Mouse (Mus musculus) sigmoid colon, adult 10 weeks (tissue): Measurements from ENCODE around the gene Pif1. TPM values are rescaled to one million over a fixed set of nuclear protein-coding genes. Genes with fewer than 3 reads are reported as not detected.

Experiments used
- polyA plus RNA-seq: library from polyadenylated mRNA; stranded (reverse); fragments of 350-450 nt; fragmentation: Illumina TruSeq; extraction: RNeasy Lipid Tissue Mini Kit (QIAGEN cat#74804); gene quantifications from one replicate; pipeline ENCODE4 v1.2.3, GENCODE M21; 2014; ENCODE audit warnings: low read depth, low replicate concordance

Gene Pif1
- polyA plus RNA-seq = 1.2 TPM

GRCm38 (mm10) chr9:65586406-65587269 is at the start of gene Pif1:
Pif1 (plus strand) TSS chr9:65587160.

DNA sequence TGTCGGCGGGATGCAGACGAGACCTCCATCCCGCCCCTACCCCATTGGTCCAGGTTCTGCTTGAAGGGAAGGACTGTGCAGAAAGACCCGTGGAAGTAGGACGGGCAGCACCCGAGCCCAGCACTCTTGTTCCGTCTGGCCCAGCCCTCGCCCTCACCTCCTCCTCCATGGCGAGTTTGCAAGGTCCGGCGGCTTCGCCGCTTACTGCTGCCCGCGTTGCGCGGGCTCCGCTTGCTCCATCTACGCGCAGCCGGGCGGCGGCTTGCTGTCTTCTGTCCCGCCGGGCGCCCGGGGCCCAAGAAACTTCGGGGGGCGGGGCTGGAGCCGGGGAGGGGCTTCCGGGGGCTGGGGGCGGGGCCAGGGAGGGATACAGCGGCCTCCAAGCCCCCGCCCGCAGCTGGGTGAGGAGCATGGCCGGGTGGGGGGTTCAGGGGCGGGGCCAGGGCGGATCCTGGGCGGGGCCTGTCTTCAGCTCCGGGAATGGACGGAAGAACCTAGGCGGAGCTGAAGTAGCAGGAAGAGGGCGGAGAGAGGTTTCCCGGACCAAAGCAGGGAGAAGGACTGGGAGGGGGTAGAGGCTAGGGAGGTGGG is 7.1 kb upstream of the Pif1 start, which contains the start of gene Plekho2:
Gene Plekho2 (minus strand): TSS at position 260 of the 591 bp plus-strand sequence.

GRCm38 (mm10) chr9:65629025-65629766 is 42.2 kb downstream of the Pif1 start, which contains the start of gene Rbpms2:
Rbpms2 (plus strand) TSS chr9:65629648.

Other genes with a start within 250 kb of the Pif1 start
- 11.3 TPM for gene Pdcd7, start 241.1 kb upstream of the Pif1 start, polyA plus RNA-seq
- gene Ubap1l, start 226.1 kb upstream of the Pif1 start, polyA plus RNA-seq = not detected
- 0.28 TPM for gene Kbtbd13, start 195.5 kb upstream of the Pif1 start, polyA plus RNA-seq
- gene Rasl12, start 188.7 kb upstream of the Pif1 start, polyA plus RNA-seq = 2.4 TPM
- gene Slc51b, start 164.2 kb upstream of the Pif1 start, polyA plus RNA-seq = 25.8 TPM
- gene Mtfmt, start 151.4 kb upstream of the Pif1 start, polyA plus RNA-seq = 27.8 TPM
- gene Spg21, start 126.2 kb upstream of the Pif1 start, polyA plus RNA-seq = 103 TPM
- not detected for gene Ankdd1a, start 67.0 kb upstream of the Pif1 start, polyA plus RNA-seq
- 0.66 TPM for gene Plekho2, start 7.1 kb upstream of the Pif1 start, polyA plus RNA-seq
- gene Rbpms2, start 42.5 kb downstream of the Pif1 start, polyA plus RNA-seq = 11.6 TPM
- gene Oaz2, start 80.8 kb downstream of the Pif1 start, polyA plus RNA-seq = 44.7 TPM
- gene Zfp609, start 240.4 kb downstream of the Pif1 start, polyA plus RNA-seq = 10.1 TPM